Mouse (Mus musculus): ENCODE results near the gene Shroom4.

DNA sequence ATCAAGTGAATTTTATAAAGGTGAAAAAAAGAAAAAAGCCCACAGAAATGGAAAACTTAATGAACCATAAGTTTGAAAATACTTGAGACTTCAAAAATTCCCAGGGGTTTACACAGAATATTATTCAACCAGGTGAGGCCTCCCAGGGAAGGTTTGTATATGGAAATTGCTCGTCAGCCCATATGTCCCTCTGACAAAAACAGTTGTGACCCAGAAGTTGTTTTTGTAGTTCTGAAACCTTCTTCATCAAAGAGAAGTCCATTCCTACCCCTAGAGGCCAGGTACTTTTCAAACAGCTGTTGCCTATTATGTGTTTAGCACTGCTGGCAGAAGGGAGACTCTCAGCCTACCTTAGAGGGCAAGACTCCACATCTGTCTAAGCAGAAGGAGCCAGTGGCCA lies 165.4 kb downstream of the Shroom4 start:
- no peak for TF ChIP-seq CTCF (IDR thresholded peaks at IDR 0.05; ENCODE audit: borderline replicate concordance, insufficient read depth, low read depth, low read length)
- TF ChIP-seq POLR2A (IDR thresholded peaks at IDR 0.05; ENCODE audit: borderline replicate concordance, insufficient read depth, low read length), result no peak

Measured in cerebellum, adult 2 months (tissue).